Mouse (Mus musculus) adipocyte (in vitro differentiated cells): Measurements from ENCODE around the gene G0s2.

ENCODE experiments used
- DNase-seq: peaks from one replicate; pipeline ENCODE4 v3.0.0-alpha.2; 2016; ENCODE audit warnings: low spot score

The G0s2 gene

DNA sequence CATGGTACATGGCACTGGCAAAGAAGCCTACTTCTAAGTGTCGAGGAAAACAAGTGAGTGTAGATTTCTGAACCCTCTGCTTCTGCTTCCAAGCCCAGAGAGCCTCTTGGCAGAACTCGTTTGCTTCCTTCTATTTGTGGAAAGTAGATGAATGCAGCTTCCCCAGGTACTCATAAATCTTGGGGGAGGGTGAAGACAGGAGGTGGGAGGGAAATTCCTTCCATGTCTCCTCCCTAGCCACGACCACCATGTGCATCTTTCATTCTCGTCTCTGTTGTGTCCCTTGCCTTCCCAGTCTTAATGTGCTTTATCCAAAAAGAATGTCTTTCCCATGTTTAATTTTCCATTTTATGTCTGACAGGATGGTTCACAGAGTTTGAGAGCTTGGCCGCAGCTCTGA, 20.4 kb downstream of the G0s2 start:
- DNase-seq, result no peak

DNA sequence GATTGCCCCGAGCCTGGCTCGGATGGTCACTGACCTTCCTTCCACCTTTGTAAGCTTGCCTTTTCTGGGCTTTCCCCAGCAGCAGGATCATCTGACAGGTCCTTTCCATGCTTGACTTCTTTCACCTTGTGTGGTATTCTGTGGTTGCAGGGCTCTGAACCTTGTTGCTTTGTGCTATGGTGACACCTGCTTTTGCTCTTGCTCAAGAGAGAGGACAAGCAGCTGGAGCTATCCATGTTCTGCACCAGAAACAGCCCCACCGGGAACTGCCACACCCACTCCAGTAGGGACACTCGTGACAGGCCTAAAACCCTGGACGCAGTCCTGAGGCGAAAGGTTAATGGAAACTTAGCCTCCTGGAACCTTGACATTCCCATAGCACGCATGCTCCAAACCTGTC, 21.6 kb downstream of the G0s2 start:
- no peak for DNase-seq

DNA sequence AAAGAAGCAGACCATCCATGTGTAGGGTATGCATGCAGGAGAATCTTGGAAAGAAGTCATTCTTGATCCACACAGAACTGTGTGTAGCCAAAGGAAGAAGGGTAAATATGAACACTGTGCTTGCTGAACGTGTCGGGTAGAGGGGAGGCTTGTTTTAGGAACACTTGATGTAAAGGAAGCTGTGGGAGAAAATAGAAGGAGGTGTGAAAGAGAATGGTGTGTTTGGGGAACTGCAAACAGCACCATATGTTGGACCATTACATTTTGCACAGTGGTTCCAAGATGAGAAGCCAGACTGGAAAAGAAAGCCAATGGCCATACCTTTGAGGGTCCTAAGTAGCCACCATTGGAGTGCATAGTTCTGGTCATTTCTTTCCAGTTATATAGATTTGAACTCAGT, 23.0 kb downstream of the G0s2 start:
- no peak for DNase-seq

DNA sequence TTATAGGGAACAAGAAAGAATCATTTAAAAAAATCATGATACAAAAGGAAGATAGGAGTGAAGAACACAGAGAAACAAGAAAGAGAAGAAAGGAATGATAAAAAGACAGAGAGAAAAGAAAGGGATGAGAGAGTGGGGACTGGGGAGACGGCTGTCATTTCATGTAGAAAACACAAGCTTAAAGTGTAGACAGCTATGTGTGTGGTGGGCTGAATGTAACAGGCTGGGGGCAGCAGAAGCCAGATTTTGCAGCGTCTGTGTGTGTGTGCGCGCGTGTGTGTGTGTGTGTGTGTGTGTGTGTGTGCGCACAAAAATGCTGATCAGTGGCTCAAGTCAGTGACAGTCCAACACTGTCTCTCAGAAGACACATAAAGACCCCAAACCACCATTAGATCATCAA, 28.8 kb downstream of the G0s2 start:
- DNase-seq, result no peak

DNA sequence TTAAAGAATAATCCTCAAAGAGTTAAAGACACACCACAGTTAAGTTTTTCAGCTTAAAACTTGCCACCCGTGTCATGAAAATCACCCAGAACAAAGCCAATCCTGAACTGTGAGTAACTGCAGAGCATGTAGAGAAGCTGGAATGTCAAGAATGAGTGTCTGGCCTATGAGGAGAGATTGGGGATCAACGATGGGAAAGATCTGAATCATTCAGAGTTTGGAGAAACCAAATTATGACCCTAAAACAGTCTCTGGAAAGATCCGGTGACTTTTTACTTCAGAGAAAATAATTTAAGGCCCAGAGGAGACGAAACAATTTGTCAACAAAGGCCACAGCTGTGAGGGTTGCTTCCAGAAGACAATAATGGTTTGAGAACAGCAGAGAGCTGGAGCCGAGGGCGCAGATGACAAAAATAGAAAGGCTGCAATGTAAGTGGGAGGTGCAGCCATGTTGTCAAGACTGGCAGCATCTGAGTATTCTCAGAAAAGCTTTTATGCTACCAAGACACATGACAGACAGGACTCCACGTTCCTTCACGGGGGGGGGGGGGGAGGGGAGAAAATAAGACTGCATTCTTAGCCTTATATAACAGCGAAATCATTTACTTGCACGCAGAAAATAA, 29.3 kb downstream of the G0s2 start:
- peak; percentile 42 for DNase-seq

DNA sequence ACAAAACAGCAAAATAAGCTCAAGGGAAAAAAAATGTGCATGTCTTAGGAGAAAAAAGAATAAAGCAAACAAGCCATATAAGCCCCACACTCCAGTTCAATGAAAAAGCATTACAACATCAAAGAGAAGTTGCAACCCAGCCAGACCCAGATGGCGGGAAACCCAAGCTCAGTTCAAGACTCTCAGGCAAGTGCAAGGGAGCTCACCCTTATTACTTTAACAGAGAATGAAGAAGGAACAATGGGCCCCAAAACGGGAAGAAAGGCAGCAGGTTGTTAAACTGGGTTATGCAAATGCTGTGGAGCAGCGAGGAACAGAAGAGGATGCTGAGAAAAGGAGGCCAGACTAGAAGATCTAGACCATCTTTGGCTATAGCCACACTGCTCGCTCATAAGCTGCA, 30.2 kb downstream of the G0s2 start:
- DNase-seq, result no peak

DNA sequence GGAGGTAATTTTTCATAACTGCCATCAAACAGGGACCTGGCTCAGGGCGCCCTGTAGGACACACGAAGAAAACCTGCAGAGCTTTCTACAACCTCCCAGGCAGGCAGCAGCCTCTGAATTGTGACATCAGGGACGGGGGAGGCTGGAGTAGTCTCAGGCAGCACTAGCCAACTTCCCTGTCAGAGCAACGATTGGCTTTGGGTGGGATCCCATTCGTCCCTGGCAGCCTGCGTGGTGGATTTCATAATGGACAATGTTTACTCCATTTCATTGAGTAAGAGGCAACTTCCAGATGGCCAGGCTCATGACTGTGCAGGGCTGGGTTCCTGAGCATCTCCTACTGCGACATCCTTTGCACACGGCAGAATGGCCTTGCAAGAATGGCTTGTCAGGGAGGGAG, 30.8 kb downstream of the G0s2 start:
- DNase-seq, result peak; percentile 97

DNA sequence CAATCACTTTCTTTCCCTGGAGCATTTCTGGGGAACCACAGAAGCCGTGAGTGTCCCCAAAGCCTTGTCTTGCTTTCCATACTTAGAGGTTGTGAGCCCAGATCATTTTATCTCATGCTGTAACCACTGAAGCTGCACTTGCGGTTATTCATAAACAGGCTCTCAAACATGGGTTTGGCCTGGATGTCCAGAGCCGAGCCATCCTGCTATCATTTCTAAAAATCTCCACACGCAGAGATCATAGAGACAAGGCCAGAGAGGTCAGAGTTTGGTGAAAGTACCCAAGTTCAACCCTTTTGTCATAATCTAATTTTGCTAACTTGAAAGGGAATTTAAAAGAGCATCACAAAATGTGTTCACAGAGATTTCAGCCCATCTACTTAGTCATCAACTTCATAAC, 31.6 kb downstream of the G0s2 start:
- DNase-seq, result no peak

DNA sequence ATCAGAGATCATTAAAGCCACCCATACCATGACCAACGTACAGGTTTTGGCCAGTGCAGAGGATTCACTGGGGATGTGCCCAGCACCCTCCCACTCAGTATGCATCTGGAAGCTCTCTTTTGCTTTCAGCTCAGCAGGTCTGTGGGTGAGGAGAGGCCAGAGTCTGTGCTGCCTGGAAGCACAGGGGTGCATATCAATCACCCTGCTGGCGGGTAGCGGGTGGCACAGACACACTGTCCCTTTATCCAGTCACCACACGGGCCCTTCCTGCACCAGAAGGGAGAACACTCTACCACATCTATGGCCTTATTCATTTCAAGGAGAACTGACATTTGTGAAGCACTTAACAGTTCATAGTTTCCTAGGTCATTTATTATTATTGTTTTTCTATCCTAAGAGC, 34.6 kb downstream of the G0s2 start:
- no peak for DNase-seq

DNA sequence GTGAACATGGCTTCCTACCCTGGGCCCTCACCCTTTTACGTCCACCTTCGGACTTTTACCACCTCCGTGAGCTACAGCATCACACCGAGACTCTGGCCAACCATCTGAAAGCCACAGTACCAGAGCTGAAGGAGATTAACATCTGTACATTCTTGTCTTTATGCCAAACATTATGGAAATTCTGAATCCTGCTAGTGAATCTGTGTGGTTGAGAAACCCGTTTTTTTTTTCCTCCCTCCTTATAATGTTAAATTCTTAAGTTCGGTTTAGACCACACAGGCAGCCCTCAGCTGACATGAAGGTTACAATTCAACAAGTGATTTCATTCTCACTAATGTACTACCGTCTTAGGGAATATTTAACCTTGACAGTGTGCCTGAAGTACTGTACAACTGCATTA, 38.1 kb downstream of the G0s2 start:
- DNase-seq, result no peak

DNA sequence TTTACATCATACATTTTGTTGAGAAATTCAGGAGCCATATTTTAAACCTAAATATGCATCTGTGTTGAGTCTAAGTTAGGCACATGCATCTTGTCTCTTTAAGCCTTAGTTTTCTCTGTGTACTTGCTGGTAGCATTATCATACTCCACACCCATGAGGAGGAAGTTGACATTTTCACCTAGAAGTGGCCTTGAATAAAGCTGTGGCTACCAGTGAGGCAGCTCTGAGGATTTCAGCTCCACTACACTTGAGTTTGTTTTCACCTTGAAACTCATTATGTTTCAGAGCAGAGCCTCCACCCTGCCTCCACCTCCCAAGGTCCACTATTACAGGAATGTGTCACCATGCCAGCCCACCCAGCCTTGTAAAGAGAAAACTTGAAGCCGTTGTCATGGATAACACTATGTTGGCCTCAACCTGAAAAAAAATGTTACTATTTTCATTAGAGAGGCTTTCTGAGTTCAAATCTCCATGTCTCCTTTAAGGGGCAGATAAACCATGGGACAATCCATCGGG, 38.8 kb downstream of the G0s2 start:
- DNase-seq, result no peak

DNA sequence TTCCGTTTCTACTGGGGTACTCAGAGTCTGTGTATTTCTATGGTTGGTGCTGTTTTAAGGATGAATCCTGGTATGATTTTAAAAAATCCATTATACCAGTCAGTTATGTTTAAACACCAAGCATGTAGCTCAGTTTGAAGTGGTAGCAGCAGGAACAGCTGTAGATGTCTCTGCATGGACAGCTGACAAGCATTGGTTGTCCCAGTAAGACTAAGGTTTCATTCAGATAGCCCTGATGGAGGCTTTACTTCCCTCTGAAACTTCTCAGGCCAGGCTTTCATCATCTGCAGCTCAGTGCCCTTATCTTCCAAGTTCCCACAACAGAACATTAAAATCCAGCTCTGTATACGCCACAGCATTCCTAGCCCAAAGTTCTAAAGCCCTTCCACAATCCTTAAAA, 40.3 kb downstream of the G0s2 start:
- no peak for DNase-seq

DNA sequence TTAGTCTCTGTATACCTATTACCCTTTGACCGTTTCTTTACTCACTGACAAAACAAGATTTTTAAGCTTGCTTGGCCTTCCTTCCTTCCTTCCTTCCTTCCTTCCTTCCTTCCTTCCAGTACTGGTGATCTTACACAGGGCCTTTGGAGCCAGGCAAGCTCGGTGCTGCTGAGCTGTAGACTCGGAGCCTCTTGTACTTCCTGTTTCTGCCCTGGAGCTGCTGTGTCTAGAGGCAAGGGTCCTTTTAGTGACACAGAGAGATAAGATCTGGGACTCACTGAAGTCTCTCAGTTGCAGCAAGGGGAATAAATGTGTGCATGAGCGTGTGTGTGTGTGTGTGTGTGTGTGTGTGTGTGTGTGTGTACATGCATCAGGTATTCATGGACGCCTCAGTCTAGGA, 42.1 kb downstream of the G0s2 start:
- no peak for DNase-seq

DNA sequence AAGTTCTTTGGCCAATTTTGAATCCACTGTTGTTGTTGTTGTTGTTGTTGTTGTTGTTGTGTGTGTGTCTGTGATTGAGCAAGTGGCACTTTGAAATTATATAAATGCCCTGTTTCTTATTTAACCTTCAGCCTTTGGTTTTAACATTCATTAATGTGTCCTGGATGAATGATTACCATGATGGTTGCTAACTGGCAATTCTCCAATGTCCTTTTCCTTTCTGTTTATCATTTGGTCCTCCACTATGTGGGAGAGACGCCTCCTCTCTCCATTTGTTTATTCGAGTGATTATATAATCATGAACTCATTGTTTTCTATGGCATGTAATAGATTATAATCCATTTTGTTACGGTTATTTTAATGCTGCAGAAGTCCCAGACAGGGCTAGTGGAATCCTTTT, 42.5 kb downstream of the G0s2 start:
- no peak for DNase-seq

DNA sequence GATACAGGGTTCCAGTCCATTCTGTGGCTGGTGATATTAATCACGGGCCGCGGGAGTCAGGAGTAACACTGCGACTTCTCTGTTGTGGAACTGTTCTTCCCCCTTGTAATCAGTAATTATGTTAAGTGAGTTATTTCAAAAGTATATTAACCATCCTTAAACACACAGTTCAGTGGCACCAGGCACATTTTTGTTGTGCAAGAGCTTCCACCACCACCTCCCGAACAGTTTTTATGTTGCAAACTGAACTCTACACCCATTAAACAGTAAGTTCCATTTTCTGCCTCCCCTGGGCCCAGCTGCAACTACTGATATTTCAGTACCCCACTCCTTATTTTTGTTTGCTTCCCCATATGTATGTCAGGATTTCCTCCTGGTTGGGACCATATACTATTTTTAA, 43.4 kb downstream of the G0s2 start:
- peak; percentile 28 for DNase-seq

DNA sequence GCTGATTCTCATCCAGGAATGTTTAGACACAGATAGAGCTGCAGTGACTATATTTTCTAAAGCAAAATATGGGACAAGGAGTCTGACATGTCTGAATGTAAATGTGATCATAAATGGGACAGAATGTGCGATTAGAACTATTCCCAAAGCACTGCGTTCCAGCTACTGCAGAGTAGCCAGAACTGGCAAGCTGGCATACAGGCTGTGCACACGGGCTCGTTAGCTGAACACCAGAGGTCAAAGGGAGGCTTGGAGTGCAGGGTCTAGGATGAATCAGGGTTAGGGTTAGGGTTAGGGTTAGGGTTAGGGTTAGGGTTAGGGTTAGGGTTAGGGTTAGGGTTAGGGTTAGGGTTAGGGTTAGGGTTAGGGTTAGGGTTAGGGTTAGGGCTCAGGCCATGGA, 45.5 kb downstream of the G0s2 start:
- DNase-seq, result no peak

DNA sequence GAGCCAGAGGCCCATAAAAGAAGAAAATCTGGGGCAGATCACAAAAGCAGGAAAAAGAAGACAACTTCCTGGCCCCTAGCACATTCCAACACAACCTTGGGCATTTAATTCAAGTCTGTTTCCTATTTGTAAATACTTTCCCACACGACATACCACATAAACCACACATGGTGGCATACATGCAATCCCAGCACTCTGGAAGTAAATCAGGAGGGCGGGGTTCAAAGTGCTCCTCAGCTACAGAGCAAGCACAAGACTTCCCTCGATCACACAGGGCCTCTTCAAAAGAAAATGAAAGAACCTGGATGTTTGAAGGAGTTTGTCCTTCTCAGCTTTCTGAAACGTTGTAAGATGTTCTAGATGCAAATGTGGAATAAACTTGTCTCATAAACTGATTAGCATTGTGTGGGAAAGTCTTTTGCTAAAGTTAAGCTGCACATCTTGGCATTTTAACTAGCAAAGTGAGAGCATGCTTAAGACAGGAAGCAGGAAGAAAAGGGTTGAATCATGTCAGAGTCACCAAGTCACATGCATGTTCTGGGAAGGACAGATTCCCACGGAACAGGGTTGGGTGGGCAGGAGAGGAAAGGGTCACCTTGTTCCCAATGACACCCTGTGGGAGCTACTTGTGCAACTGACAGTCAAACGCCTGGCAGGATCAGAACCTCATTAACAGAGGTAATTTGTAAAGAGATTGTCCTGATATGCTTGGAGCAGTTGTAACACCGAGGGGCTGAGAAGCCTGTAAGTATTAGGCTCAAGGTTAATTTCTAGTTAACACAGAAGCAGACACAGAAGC, 46.1 kb downstream of the G0s2 start:
- DNase-seq, result peak; percentile 22

DNA sequence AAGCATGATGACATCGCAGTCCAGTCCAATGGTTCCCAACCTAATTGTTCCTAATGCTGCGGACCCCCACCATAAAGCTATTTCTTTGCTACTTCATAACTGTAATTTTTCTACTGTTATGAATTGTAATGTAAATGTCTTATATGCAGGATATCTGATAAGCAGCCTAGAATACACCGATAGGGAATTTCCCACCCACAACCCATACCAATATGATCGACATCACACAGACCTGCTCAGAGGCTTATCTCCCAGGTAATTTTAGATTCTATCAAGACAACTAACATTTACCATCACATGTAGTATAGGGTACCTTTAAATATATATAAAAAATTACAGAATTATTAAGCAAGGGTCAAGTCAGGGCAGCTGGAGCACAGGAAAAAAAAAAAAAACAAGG, 46.9 kb downstream of the G0s2 start:
- DNase-seq, result no peak

DNA sequence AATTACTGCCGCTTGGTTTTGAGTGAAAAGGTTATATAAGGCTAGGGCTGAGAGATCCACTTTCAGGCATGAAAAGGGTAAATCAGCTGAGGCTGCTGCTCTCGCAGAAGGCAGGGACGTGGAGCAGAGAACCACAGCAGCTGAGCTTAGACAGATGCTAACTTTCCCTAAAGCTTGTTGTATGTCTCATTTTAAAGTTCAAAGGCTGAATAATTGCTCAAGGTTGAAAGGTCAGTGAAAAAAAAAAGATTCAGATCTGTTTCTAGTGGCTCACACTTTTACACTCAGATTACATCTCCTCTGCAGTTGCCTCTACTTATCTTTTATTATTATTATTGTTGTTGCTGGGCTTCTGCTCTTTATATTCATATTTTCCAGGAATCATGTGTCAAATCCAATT, 47.5 kb downstream of the G0s2 start:
- DNase-seq, result no peak
